Mouse (Mus musculus): ENCODE results near the gene Asb16.
"Not testable (repeated sequence)": the region's sequence is repeated elsewhere in the genome, so short reads cannot be mapped to it uniquely, and the experiment has no call there.

Gene Asb16

GRCm38 (mm10) chr11:102241874-102242273, 26.7 kb upstream of the Asb16 start:
- DNase-seq (ENCODE audit: low read depth), result no peak

- peak; percentile 74 for DNase-seq (ENCODE audit: low read depth)
These were observed 23.6 kb upstream of the Asb16 start for GRCm38 (mm10) chr11:102244926-102245449.

GRCm38 (mm10) chr11:102245581-102246272, 22.8 kb upstream of the Asb16 start:
- no peak for DNase-seq (ENCODE audit: low read depth)

- no peak for DNase-seq (ENCODE audit: low read depth)
These were observed 22.3 kb upstream of the Asb16 start for GRCm38 (mm10) chr11:102246273-102246635.

DNA sequence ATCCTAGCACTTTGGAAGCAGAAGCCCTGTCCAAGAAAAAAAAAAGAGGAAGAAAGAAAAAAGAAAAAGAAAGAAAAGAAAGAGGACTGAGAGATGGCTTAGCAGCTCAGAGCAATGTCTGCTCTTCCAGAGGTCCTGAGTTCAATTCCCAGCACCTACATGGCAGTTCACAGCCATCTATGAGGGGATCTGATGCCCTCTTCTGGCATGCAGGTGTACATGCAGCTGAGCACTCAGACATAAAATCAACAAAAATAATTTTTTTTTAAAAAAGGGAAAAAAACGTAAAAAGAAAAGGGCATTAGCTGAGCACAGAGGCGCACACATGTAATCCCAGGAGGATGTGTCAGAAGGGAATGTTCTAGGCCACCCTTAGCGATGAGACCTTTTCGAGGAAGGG, 21.7 kb upstream of the Asb16 start:
- DNase-seq (ENCODE audit: low read depth), result no peak

GRCm38 (mm10) chr11:102248630-102249230, 19.8 kb upstream of the Asb16 start, which contains the start of gene BC030867:
TSS of gene BC030867 (plus strand) at chr11:102248882.
- DNase-seq (ENCODE audit: low read depth), result peak; percentile 100

DNA sequence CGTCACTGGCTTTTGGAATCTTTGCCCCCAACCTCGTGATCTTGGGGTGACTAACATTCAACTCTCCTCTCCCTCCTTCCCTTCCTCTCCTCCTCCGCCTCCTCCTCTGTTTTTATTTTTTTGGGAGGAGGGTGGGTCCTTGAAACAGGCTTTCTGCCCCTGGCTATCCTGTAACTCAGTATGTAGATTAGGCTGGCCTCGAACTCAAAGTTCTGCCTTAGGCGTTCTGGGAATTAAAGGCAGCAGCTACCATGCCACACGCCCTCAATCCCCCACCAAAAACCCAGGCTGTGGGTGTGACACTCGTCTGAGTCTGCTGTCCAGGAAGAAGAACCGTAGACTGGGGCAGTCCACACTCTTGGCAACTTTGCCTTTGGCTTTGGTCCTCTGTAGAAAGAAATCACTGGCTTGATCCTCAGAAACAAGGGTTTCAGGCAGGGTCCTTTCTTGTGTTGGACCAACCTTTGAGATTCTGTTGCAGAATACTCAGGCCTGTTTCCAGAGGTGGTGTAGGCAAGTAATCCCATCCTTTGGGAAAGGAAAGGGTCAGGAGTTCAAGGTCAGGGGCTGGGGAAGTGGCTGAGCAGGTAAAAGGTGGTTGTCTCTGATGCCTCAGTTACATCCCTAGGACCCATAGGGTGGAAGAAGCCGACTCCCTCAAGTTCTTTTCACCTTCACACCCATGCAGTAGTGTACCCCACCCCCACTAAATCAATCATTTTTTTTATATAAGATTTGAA, 19.0 kb upstream of the Asb16 start:
- DNase-seq (ENCODE audit: low read depth), result no peak

DNA sequence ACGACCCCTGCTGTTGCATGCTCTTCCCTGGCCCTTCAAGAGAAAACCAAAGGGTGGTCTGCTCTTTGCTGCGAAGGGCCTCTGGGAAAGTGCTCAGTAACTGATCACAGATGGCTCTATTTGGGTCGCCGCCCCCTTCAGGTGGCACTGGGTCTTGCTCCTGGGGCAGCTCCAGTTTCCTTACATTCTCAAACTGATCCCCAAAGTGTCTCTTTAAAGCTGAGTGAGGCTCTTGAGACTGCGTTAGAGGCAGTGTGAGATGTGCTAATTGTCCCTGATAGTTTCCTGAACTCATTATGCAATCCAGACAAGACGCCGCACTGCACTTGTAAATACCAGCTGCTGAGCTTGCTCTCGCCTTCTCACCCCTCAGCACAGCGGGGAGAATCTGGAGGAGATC, 11.0 kb upstream of the Asb16 start:
- no peak for DNase-seq (ENCODE audit: low read depth)

DNA sequence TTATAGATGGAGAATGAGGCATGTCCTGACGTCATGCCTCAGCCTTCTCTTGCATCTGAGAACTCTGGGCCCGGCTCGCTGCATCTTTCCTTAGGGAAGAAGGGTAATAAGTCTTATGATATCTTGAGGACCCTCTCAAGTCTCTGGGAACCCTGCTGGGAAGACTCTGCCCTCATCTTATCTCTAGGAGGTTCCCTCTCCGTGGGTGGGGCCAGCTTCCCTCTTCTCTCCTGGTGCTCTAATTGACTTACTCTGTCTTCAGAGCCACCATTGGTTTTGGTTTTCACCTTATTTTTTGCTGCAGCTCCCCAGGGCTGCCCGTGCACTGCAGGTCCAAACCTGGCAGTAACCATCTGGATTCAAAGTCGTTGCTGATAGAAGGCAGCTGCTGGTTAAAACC, 10.4 kb upstream of the Asb16 start:
- no peak for DNase-seq (ENCODE audit: low read depth)

- DNase-seq (ENCODE audit: low read depth), result no peak
These were observed 10.0 kb upstream of the Asb16 start for GRCm38 (mm10) chr11:102258521-102258920.

- DNase-seq (ENCODE audit: low read depth), result no peak
These were observed 5.3 kb upstream of the Asb16 start for GRCm38 (mm10) chr11:102263211-102263610.

GRCm38 (mm10) chr11:102265816-102266215, 2.7 kb upstream of the Asb16 start:
- no peak for DNase-seq (ENCODE audit: low read depth)

DNA sequence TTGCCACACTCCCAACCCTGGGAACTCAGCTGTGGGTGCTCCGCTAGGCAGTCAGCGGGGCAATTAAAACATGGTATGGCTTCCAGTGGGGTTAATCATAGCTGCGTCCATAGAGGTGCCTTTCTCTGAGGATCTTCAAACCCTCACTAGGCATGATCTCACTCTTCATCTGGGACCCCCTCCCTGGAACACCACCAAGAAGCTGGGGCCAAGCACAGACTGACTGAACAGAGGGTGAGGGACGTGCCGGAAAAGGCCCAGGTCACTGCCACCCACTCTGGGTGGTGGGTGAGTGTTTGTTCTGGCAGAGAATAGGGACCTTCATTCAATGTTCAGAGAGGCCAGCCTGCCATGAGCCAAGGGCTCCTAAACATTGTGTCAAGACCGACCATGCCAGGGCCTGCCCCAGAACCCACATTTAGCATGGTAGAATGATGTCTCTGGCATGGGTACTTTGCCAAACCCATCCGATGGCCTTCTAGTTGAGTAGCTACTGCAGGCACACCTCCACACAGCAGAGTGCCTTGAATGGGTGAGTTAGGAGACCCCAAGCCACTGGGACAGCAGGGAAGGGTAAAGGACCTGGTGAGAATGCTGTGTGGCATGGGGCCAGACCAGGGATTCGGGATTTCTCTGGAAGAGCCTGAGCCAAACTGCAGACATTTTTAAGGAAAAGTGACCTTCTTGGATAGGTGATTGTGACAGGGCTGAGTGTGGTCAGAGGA, 1.8 kb upstream of the Asb16 start:
- no peak for DNase-seq (ENCODE audit: low read depth)

DNA sequence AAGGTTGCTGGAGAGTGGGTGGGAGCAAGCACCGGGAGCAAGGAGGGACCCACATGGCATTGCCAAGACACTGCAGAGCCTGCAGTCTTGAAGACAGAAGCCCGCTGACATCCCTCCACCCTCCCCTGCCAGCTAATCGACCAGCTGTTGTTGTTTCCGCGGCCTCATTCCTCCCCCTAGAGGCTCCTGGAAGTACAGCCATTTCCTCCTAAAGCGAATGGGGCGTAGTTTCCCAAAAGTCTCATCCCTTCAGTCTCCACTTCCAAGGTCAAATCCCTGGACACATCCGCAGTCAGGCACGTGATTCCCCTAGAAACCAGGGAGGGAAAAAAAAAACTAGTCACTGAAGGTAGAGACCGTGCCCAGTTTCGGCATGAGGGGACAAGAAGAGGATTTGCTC, 1.1 kb upstream of the Asb16 start:
- peak; percentile 45 for DNase-seq (ENCODE audit: low read depth)

- DNase-seq (ENCODE audit: low read depth), result no peak
These were observed 7.9 kb downstream of the Asb16 start for GRCm38 (mm10) chr11:102276411-102276915.

DNA sequence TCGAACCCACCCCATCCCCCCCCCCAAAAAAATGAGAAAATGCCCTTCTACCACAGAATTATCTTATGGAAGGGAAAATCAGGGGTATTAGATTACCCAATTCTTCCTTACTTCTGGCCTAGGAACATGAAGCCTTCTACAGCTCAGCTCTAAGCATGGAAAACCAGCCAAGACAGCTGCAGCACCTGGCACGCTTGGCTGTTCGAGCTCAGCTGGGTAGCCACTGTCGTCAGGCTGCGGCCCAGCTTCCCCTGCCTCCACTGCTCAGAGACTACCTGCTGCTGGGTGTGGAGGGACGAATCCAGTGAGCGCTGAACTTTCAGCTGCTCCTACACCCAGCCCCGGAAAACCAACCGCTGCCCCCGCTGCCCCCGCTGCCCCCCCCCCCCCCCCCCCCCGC, 9.2 kb downstream of the Asb16 start:
- DNase-seq (ENCODE audit: low read depth), result no peak

- no peak for DNase-seq (ENCODE audit: low read depth)
These were observed 11.1 kb downstream of the Asb16 start for GRCm38 (mm10) chr11:102279595-102279994.

- DNase-seq (ENCODE audit: low read depth), result not testable (repeated sequence)
These were observed 11.7 kb downstream of the Asb16 start for GRCm38 (mm10) chr11:102280267-102280666.

- no peak for DNase-seq (ENCODE audit: low read depth)
These were observed 15.4 kb downstream of the Asb16 start for GRCm38 (mm10) chr11:102283922-102284321.

- DNase-seq (ENCODE audit: low read depth), result peak; percentile 98
These were observed 16.1 kb downstream of the Asb16 start, which contains the start of gene Tmub2 for GRCm38 (mm10) chr11:102284501-102285094. TSS of gene Tmub2 (plus strand) at chr11:102284931.

- DNase-seq (ENCODE audit: low read depth), result no peak
These were observed 16.7 kb downstream of the Asb16 start for GRCm38 (mm10) chr11:102285095-102285834.
